Mouse (Mus musculus): ENCODE measurements around the gene Snx14.

Gene Snx14

DNA sequence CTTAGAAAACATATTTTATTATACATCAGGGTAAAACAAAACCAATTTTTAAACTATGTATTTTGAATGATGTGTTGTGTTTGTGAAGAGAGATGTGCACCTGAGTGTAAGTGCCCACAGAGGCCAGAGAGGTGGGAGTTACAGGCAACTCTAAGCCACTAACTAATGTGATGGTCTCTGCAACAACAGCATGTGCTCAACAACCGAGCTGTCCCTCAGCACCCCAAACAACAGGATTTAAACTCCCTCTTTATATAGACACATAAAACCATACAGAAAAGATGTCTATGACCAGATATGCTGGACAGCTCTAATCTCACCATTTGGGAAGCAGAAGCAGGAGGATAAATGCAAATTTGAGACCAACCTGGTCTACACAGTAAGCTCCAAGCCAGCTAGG is 58.2 kb downstream of the Snx14 start:
- no peak for DNase-seq (ENCODE audit: low read depth)

- DNase-seq (ENCODE audit: low read depth), result peak; percentile 55
Observed at GRCm38 (mm10) chr9:88380076-88380475, 58.7 kb downstream of the Snx14 start.

GRCm38 (mm10) chr9:88379057-88379456 is 59.7 kb downstream of the Snx14 start:
- DNase-seq (ENCODE audit: low read depth), result no peak

DNA sequence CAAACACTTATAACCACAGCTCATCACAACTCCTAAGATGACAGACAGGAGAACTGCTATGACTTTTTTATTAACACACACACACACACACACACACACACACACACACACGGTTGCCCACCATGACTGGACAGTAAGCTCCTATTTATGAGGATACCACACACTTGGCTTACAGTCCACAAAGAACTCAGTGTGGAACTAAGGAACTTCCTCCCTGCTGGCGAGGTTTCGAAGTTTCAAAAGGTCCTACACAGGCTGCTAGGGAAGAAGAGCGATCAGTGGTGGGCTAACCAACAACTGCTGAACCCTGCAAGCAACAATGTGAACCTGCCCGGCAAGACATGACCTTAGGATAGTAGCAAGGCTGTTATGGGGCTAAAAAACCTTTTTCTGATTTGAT is 61.3 kb downstream of the Snx14 start:
- DNase-seq (ENCODE audit: low read depth), result no peak

DNA sequence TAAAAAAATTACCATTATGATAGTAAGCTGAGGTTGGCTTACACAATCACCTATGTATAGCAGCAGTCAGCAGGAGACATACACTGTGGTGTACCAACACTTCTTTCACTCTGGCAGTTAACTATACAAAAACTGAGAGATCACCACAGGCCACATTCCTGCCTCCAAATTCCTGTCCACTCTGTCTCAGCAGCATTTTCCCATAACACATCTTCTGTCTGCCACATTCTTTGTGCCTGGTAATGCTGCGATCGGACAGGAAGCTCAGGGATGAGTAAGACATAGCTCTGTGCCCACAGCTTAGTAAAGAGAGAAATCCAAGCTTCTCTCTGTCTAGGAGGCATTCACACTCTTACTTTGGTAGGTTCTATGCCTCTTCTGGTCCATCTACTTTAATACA is 65.8 kb downstream of the Snx14 start:
- DNase-seq (ENCODE audit: low read depth), result peak; percentile 35

DNA sequence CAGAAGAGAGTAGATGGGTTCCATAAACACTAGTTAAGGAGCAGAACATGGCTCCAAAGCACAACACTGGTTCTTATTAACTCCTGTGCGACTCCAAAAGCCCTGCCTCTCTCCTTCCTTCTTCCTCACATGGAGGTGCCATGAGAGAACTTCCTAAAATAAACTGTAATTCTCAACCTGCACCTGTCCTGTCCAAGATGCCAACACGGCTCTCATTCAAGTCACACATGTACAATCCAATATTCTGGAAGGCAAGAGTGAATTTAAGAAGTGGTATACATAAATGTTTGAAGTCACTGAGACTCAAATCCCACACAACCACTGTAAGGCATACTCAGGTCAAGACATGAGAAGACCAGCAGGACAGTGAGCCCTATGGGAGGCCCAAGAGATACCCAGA is 67.6 kb downstream of the Snx14 start:
- no peak for DNase-seq (ENCODE audit: low read depth)

- DNase-seq (ENCODE audit: low read depth), result peak; percentile 57
Observed at GRCm38 (mm10) chr9:88369666-88370065, 69.1 kb downstream of the Snx14 start.

- DNase-seq (ENCODE audit: low read depth), result peak; percentile 58
Observed at GRCm38 (mm10) chr9:88368476-88368875, 70.3 kb downstream of the Snx14 start.

DNA sequence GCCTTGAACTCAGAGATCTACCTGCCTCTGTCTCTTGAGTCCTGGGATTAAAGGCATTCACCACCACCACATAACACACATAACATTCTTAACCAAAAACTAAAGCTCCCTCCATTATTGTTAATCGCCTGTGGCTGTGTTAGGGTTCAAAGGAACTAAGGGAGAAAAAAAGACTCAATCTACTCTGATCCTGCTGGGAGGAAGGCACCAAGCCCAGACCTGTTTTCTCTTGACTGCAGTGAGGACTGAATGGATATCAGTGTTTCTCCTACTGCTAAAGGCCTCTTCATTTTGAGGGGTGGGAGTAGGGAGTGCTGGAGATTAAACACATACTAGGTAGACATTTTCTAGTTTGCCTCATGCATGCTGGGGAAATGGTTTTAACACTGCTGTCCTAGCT is 71.0 kb downstream of the Snx14 start:
- no peak for DNase-seq (ENCODE audit: low read depth)

- DNase-seq (ENCODE audit: low read depth), result no peak
Observed at GRCm38 (mm10) chr9:88367322-88367721, 71.4 kb downstream of the Snx14 start.

DNA sequence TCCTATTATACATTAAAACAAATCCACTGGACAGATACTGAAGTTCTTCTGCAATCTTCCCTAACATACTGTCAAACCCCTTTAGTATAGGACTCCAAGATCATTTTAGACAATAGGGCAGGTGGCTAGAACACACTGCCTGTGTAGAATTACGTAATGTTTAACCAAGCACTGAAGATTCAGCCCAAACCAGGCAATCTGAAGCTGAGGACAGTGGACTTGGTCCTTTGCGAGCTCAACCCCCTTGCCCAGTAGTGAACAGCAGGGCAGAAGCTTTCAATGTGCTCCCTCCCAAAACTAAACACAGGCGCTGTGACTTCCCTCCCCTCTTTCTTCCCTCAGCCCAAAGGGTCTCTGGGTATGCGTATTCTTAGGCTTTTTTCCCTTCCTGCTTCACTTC is 71.9 kb downstream of the Snx14 start:
- DNase-seq (ENCODE audit: low read depth), result no peak

DNA sequence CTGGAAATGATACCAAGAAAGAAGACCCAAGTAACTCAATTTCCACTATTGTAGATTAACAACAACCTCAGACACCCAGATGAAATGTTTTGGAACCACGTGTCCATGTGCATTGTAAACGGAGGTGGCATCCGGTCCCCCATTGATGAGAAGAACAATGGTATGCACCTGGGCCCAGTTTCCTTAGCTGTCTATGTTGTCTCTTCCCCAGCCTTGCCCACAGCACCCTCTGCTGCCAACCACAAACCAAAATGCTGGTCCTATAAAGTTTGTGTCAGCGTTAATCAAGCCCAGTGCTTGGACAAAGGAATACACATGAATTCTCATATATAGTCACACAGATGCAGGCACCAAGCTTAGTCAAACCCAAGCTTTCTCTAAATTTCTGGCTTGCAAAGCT is 72.5 kb downstream of the Snx14 start:
- no peak for DNase-seq (ENCODE audit: low read depth)

DNA sequence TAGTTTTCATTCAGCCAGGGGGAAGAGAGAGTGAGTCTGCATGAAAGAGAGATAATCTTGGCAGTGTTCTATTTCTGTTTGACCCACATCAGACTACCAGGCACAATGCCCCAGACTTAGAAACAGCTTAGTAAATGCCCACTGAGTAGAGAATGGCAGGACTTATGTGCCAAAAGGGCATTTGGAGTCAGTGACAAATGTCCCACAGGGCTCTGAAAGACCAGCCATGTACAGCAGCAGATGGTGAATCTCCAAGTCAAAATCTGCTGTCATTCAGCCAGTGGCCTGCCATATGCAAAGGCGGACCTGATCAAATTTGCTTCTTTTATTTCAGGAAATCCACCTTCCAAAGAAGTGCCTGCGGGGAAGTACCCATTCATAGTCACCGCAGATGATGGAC is 75.7 kb downstream of the Snx14 start:
- no peak for DNase-seq (ENCODE audit: low read depth)

- peak; percentile 50 for DNase-seq (ENCODE audit: low read depth)
Observed at GRCm38 (mm10) chr9:88362055-88362850, 76.5 kb downstream of the Snx14 start.

DNA sequence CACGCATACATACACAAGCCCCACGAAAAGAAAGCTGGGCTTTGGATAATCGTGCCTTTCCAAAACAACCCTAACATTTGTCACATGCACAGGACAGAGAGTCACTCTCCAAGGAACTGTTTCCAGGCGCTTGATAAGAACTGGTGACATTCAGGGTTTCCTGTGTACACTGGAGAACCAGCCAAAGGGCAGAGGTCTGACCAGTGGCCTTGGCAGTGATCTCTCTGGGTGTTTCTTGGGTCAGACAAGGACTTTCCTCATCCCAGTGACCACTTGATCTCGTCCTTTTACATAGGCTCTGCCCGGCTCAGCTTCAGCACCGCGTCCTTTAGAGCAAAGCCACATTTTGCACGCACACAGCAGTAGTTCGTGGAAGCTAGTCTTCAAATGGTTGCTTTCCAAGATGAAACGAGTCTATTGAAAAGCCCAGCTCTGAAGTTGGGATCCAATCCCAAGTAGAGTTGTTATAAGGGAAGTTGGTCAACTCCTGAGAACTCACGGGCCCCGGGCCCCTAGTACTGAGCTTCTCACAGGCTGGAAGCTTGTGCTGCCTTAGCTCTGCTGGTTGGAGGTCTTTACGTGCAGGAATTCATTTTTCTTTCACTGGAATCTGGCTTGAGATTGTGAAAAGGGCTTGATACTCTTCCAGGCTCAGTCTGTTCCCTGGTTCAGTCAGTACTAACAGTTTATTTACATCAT is 77.4 kb downstream of the Snx14 start:
- peak; percentile 34 for DNase-seq (ENCODE audit: low read depth)

DNA sequence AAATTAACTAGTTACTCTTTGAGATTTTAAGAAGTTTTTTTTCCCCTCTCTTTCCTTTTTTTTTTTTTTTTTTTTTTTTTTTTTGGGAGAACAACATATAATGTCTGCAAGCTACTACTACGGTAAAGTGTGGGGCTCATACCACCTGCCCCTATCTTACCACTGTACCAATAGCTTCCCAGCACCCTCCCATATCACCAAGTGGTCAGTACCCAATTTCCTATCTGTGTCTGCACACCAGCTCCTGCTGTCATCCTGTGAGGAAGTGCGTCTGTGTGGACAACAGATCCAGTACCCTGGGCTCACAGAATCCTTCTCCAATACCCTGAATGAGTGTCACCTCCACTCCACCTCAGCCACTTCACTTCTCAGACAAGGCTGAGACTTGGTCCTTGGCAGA is 79.6 kb downstream of the Snx14 start:
- DNase-seq (ENCODE audit: low read depth), result no peak

DNA sequence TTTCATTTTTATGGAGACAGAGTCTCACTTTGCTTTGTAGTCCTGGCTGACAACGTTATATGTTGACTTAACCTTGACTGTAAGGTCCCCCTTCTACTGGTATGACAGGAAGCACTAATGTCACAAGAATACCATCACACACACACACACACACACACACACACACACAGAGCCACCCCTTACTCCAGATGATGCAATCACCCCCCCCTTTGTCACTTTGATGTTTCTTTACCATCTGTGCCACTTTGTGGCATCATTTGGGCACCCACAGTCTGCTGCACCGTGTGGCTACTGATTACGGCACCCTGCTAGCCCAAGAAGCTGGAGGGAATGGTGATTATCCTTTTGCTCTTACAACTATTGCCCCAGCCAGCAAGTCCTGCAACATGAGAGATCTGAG is 81.6 kb downstream of the Snx14 start:
- no peak for DNase-seq (ENCODE audit: low read depth)

DNA sequence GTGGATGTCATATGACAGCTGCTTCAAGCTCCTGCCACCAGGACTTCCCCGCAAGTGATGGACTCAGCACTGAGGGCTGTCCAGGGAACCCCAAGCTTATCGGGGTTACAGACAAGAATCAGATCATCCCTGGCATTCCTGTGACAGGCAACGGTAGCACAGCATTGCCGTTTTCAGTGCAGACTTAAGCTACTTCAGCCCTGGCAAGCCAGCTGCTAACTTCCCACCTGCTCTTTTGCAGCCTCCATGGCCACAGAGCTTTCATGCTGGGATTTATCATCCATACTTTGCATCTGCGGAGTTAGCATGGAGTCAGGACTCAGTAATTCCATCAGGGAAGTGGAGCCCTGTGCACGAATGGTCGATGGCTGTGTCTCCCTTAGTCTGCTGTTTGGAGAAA is 85.3 kb downstream of the Snx14 start:
- no peak for DNase-seq (ENCODE audit: low read depth)

GRCm38 (mm10) chr9:88352741-88353140 is 86.0 kb downstream of the Snx14 start:
- DNase-seq (ENCODE audit: low read depth), result no peak

DNA sequence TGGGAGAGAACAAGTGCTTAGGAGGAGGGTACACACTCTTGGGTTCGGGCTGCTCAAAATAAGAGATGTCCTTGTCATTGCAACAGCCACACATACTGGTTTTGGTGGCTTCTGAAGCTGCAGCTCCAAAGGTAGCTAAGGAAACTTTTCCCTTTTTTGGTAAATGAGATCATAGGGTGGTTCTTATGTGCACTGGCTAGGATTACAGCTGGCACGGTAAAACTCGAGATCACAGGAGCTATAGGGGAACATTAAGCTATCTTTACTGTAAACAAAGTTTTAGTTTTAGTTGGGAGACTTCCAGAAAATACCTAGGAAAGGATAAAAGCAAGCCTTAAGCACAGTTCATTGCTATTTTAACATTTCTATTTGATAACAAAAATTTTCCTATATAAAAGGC is 87.6 kb downstream of the Snx14 start:
- no peak for DNase-seq (ENCODE audit: low read depth)

- DNase-seq (ENCODE audit: low read depth), result no peak
Observed at GRCm38 (mm10) chr9:88350317-88350716, 88.4 kb downstream of the Snx14 start.

GRCm38 (mm10) chr9:88348623-88349022 is 90.1 kb downstream of the Snx14 start:
- no peak for DNase-seq (ENCODE audit: low read depth)

GRCm38 (mm10) chr9:88346857-88347256 is 91.9 kb downstream of the Snx14 start:
- DNase-seq (ENCODE audit: low read depth), result no peak

DNA sequence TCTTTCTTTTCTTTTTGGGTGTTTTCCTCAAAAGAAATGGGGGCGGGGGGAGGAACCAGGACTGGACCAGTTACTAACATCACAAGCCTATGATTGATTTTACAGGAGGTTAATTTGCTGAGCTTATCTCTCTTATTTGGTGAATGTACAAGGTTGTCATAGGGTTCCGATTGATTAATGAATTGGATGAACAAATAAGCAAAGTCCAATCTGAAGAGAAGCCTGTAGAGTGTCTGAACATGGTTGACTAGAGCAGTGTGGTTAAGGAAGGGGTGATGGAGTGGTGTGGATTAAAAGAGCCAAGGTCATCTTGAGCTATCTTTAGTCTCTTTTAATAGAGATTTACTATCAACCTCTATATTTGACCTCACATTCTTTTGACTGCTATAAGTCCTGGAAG is 94.3 kb downstream of the Snx14 start:
- DNase-seq (ENCODE audit: low read depth), result no peak
